Mouse (Mus musculus) thymus, adult 2 months (tissue): ENCODE measurements around the gene Asb5.

Experiments
- CTCF ChIP-seq: fragments of 200-500 bp; IDR thresholded peaks from 2 replicates; pipeline ENCODE4 v1.5.1; 2012; ENCODE audit warnings: mild to moderate bottlenecking, control low read depth, low read length, moderate library complexity, borderline replicate concordance; ENCODE audit not compliant: control insufficient read depth, poor library complexity, insufficient read depth; ENCODE audit errors: extremely low read depth
- POLR2A ChIP-seq: fragments of 200-500 bp; IDR thresholded peaks from 2 replicates; pipeline ENCODE4 v1.6.1; 2012; ENCODE audit warnings: mild to moderate bottlenecking, low read length, control low read depth, moderate library complexity; ENCODE audit not compliant: control insufficient read depth, poor library complexity, insufficient read depth; ENCODE audit errors: extremely low read depth

DNA sequence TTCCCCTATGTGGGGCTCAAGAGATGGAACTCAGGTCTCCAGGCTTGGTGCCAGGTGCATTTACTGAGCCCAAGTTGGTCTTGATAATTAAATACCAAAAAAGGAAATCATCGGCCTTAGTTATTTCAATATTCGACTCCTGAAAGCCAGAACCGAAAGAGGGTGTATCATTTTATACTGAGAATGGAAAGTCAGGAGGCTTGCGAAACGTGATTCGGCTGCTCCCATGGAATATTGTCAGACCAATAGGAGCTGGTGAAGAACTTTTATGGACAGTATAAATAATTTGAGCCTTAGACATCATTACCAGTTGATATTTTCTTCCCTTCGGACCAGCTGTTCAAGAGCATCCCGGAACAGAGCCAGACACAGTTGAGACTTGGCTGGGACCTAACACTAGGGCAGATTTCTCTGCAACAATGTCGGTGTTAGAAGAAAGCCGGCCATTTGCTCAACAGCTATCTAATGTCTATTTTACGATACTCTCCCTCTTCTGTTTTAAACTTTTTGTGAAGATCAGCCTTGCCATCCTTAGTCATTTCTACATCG, 20.7 kb downstream of the Asb5 start:
- TF ChIP-seq CTCF (no peak), POLR2A (no peak)
